Mouse (Mus musculus): Measurements from ENCODE around the gene Pomt2. TPM values are rescaled to one million over a fixed set of nuclear protein-coding genes. Genes with fewer than 3 reads are reported as not detected.
"Not testable (repeated sequence)": the region's sequence is repeated elsewhere in the genome, so short reads cannot be mapped to it uniquely, and the experiment has no call there.

The Pomt2 gene
- polyA plus RNA-seq, 1 experiment = 22.4 TPM

- Histone ChIP-seq H3K4me3 (replicated peaks; ENCODE audit: insufficient read depth, low read depth, low read length) (no peak overlapping the region), H3K4me1 (ENCODE audit: control insufficient read depth, insufficient read depth, low read length) (no peaks in the 10 kb centered on the region), H3K27me3 (ENCODE audit: control insufficient read depth, insufficient read depth, low read length) (no peaks in the 10 kb centered on the region), H3K27ac (ENCODE audit: insufficient read depth, low read length) (no peak overlapping the region)
- WGBS = 84% methylated on average over 1 of the region's 1 CpGs
- no peak for TF ChIP-seq POLR2A (IDR thresholded peaks at IDR 0.05; ENCODE audit: borderline replicate concordance, insufficient read depth, low read length)
- no peak for TF ChIP-seq CTCF (IDR thresholded peaks at IDR 0.05; ENCODE audit: borderline replicate concordance, insufficient read depth, low read depth, low read length)
- no peak for DNase-seq
Observed at GRCm38 (mm10) chr12:87160310-87160709, 12.5 kb upstream of the Pomt2 start.

GRCm38 (mm10) chr12:87158099-87158498, 10.3 kb upstream of the Pomt2 start:
- no peak for DNase-seq
- Histone ChIP-seq H3K4me1 (ENCODE audit: control insufficient read depth, insufficient read depth, low read length) (no peaks in the 10 kb centered on the region), H3K4me3 (replicated peaks; ENCODE audit: insufficient read depth, low read depth, low read length) (no peak overlapping the region), H3K27me3 (ENCODE audit: control insufficient read depth, insufficient read depth, low read length) (no peaks in the 10 kb centered on the region), H3K27ac (ENCODE audit: insufficient read depth, low read length) (no peak overlapping the region)
- no peak for TF ChIP-seq CTCF (IDR thresholded peaks at IDR 0.05; ENCODE audit: borderline replicate concordance, insufficient read depth, low read depth, low read length)
- no peak for TF ChIP-seq POLR2A (IDR thresholded peaks at IDR 0.05; ENCODE audit: borderline replicate concordance, insufficient read depth, low read length)
- 72% methylated on average over 7 of the region's 7 CpGs for WGBS

- no peak for DNase-seq
- WGBS = 64% methylated on average over 4 of the region's 4 CpGs
- Histone ChIP-seq H3K27me3 (ENCODE audit: control insufficient read depth, insufficient read depth, low read length) (no peaks in the 10 kb centered on the region), H3K4me3 (replicated peaks; ENCODE audit: insufficient read depth, low read depth, low read length) (no peak overlapping the region), H3K27ac (ENCODE audit: insufficient read depth, low read length) (no peak overlapping the region), H3K4me1 (ENCODE audit: control insufficient read depth, insufficient read depth, low read length) (no peaks in the 10 kb centered on the region)
- no peak for TF ChIP-seq CTCF (IDR thresholded peaks at IDR 0.05; ENCODE audit: borderline replicate concordance, insufficient read depth, low read depth, low read length)
Observed at GRCm38 (mm10) chr12:87157361-87157760, 9.6 kb upstream of the Pomt2 start.

- H3K4me3 ChIP-seq (replicated peaks; ENCODE audit: insufficient read depth, low read depth, low read length); H3K27ac ChIP-seq (ENCODE audit: insufficient read depth, low read length); H3K4me1 ChIP-seq (ENCODE audit: control insufficient read depth, insufficient read depth, low read length); H3K27me3 ChIP-seq (ENCODE audit: control insufficient read depth, insufficient read depth, low read length); DNase-seq: not testable (repeated sequence)
- WGBS = 70% methylated on average over 4 of the region's 4 CpGs
Observed at GRCm38 (mm10) chr12:87154448-87154847, 6.7 kb upstream of the Pomt2 start.

GRCm38 (mm10) chr12:87149471-87149870, 1.7 kb upstream of the Pomt2 start:
- 97% methylated on average over 5 of the region's 5 CpGs for WGBS
- TF ChIP-seq POLR2A (IDR thresholded peaks at IDR 0.05; ENCODE audit: borderline replicate concordance, insufficient read depth, low read length) = no peak
- no peak for TF ChIP-seq CTCF (IDR thresholded peaks at IDR 0.05; ENCODE audit: borderline replicate concordance, insufficient read depth, low read depth, low read length)
- peak in 1 of 2 experiments; percentile 8 for DNase-seq
- Histone ChIP-seq H3K27ac (ENCODE audit: insufficient read depth, low read length) (no peak overlapping the region), H3K27me3 (ENCODE audit: control insufficient read depth, insufficient read depth, low read length) (no peaks in the 10 kb centered on the region), H3K4me1 (ENCODE audit: control insufficient read depth, insufficient read depth, low read length) (no peaks in the 10 kb centered on the region), H3K4me3 (replicated peaks; ENCODE audit: insufficient read depth, low read depth, low read length) (no peak overlapping the region)

GRCm38 (mm10) chr12:87148136-87148535, 368 bp upstream of the Pomt2 start:
- WGBS = 10% methylated on average over 15 of the region's 15 CpGs
- TF ChIP-seq CTCF (IDR thresholded peaks at IDR 0.05; ENCODE audit: borderline replicate concordance, insufficient read depth, low read depth, low read length) (no peak), POLR2A (IDR thresholded peaks at IDR 0.05; ENCODE audit: borderline replicate concordance, insufficient read depth, low read length) (no peak)
- H3K27me3 ChIP-seq (ENCODE audit: control insufficient read depth, insufficient read depth, low read length) = no peaks in the 10 kb centered on the region
- no peaks in the 10 kb centered on the region for H3K4me1 ChIP-seq (ENCODE audit: control insufficient read depth, insufficient read depth, low read length)
- DNase-seq = no peak
- peak overlapping the region; percentile 80; the same call in 1 of the 2 replicates for H3K27ac ChIP-seq (ENCODE audit: insufficient read depth, low read length)
- H3K4me3 ChIP-seq (replicated peaks; ENCODE audit: insufficient read depth, low read depth, low read length) = peak overlapping the region; percentile 100

- peak; percentile 83 for DNase-seq
- 0% methylated on average over 27 of the region's 27 CpGs for WGBS
- TF ChIP-seq CTCF (IDR thresholded peaks at IDR 0.05; ENCODE audit: borderline replicate concordance, insufficient read depth, low read depth, low read length) = no peak
- no peak for TF ChIP-seq POLR2A (IDR thresholded peaks at IDR 0.05; ENCODE audit: borderline replicate concordance, insufficient read depth, low read length)
- Histone ChIP-seq H3K27ac (ENCODE audit: insufficient read depth, low read length) (peak within 1 kb of the TSS; percentile 80), H3K4me1 (ENCODE audit: control insufficient read depth, insufficient read depth, low read length) (no peaks in the 10 kb centered on the region), H3K27me3 (ENCODE audit: control insufficient read depth, insufficient read depth, low read length) (no peaks in the 10 kb centered on the region), H3K4me3 (replicated peaks; ENCODE audit: insufficient read depth, low read depth, low read length) (peak within 1 kb of the TSS; percentile 100)
Observed at GRCm38 (mm10) chr12:87146966-87147365, 802 bp downstream of the Pomt2 start, which contains the start of gene Gstz1. Gene Gstz1 (plus strand): TSS chr12:87147165.

GRCm38 (mm10) chr12:87142156-87142555, 5.6 kb downstream of the Pomt2 start:
- no peaks in the 10 kb centered on the region for H3K27me3 ChIP-seq (ENCODE audit: control insufficient read depth, insufficient read depth, low read length)
- no peak for DNase-seq
- no peak overlapping the region for H3K4me3 ChIP-seq (replicated peaks; ENCODE audit: insufficient read depth, low read depth, low read length)
- no peak for TF ChIP-seq CTCF (IDR thresholded peaks at IDR 0.05; ENCODE audit: borderline replicate concordance, insufficient read depth, low read depth, low read length)
- TF ChIP-seq POLR2A (IDR thresholded peaks at IDR 0.05; ENCODE audit: borderline replicate concordance, insufficient read depth, low read length) = no peak
- H3K27ac ChIP-seq (ENCODE audit: insufficient read depth, low read length) = no peak overlapping the region
- no peaks in the 10 kb centered on the region for H3K4me1 ChIP-seq (ENCODE audit: control insufficient read depth, insufficient read depth, low read length)
- 63% methylated on average over 2 of the region's 2 CpGs for WGBS

Data from cerebellum, adult 2 months (tissue).